ENCODE assay signal across 11 mouse cellular contexts in genomic region chr7:112208323-112209167, GRCm38 (mm10). TPM values are rescaled to one million over a fixed set of nuclear protein-coding genes. Genes with fewer than 3 reads are reported as not detected.
DNase-seq lines count a peak whose midpoint lies in the region; ATAC-seq and TF ChIP-seq lines count a peak whose summit lies in the region.
"Had no signal": no experiment of that assay in that cellular context is flagged by ENCODE, and none has a peak within 500 bp of the region (broad histone marks: within the 10 kb centered on the region; RNA-seq: fewer than 3 reads in every experiment).

No protein-coding gene starts in this region.

- WGBS in heart, embryonic 13.5 days = 47% methylated on average over 10 of the region's 10 CpGs
- WGBS in kidney, embryonic 15.5 days = 49% methylated on average over 10 of the region's 10 CpGs
- 45% methylated on average over 10 of the region's 10 CpGs for WGBS in stomach, postnatal 0 days
- WGBS in neural tube, embryonic 15.5 days = 69% methylated on average over 10 of the region's 10 CpGs

- TF ChIP-seq EP300 in stomach, postnatal 0 days (optimal IDR thresholded peaks at IDR 0.05) = no peak

- H3K9ac ChIP-seq in heart, embryonic 13.5 days = peak overlapping the region; percentile 51; the same call in 1 of the 2 replicates
- no peak overlapping the region for H3K9ac ChIP-seq in kidney, embryonic 15.5 days
- H3K9ac ChIP-seq in stomach, postnatal 0 days (ENCODE audit: low read length) = no peak overlapping the region
- no peak overlapping the region for H3K9ac ChIP-seq in neural tube, embryonic 15.5 days (replicated peaks)
- H3K9ac ChIP-seq: embryonic facial prominence, embryonic 12.5 days; lung, embryonic 14.5 days had no signal

- H3K4me2 ChIP-seq in heart, embryonic 13.5 days = no peak overlapping the region
- H3K4me2 ChIP-seq in kidney, embryonic 15.5 days = no peak overlapping the region
- H3K4me2 ChIP-seq in stomach, postnatal 0 days (replicated peaks; ENCODE audit: low read depth) = no peak overlapping the region
- H3K4me2 ChIP-seq in neural tube, embryonic 15.5 days = no peak overlapping the region
- H3K4me2 ChIP-seq: embryonic facial prominence, embryonic 12.5 days; lung, embryonic 14.5 days had no signal

- peaks cover 61% of the 10 kb centered on the region for H3K4me1 ChIP-seq in heart, embryonic 13.5 days
- peaks cover 27% of the 10 kb centered on the region for H3K4me1 ChIP-seq in kidney, embryonic 15.5 days
- H3K4me1 ChIP-seq in stomach, postnatal 0 days (replicated peaks; ENCODE audit: control insufficient read depth, insufficient read depth) = peaks cover 4% of the 10 kb centered on the region
- peaks cover 22% of the 10 kb centered on the region for H3K4me1 ChIP-seq in neural tube, embryonic 15.5 days

- ATAC-seq in heart, embryonic 13.5 days (ENCODE audit: extremely low read depth, insufficient number of reproducible peaks, low FRiP score, low TSS enrichment) = no peak
- peak; percentile 33 for ATAC-seq in activated CD4-positive, CD25-positive, alpha-beta regulatory T cell, adult 4 months
- 0 out of 2 replicates have a peak, but pooled peaks have one; percentile 9 for ATAC-seq in kidney, embryonic 15.5 days (replicated peaks; ENCODE audit: low FRiP score)
- ATAC-seq in stomach, postnatal 0 days (ENCODE audit: low FRiP score, low TSS enrichment) = peak; percentile 66
- no peak for ATAC-seq in neural tube, embryonic 15.5 days (ENCODE audit: low FRiP score)

- no peaks in the 10 kb centered on the region for H3K9me3 ChIP-seq in heart, embryonic 13.5 days
- H3K9me3 ChIP-seq in kidney, embryonic 15.5 days (replicated peaks) = no peaks in the 10 kb centered on the region
- H3K9me3 ChIP-seq in stomach, postnatal 0 days (ENCODE audit: control insufficient read depth, low read length) = no peaks in the 10 kb centered on the region
- H3K9me3 ChIP-seq in neural tube, embryonic 15.5 days (replicated peaks) = no peaks in the 10 kb centered on the region
- H3K9me3 ChIP-seq: embryonic facial prominence, embryonic 12.5 days had no signal

- no peak overlapping the region for H3K4me3 ChIP-seq in heart, embryonic 13.5 days
- H3K4me3 ChIP-seq in kidney, embryonic 15.5 days (replicated peaks) = no peak overlapping the region
- H3K4me3 ChIP-seq in stomach, postnatal 0 days (ENCODE audit: low read depth, low read length) = no peak overlapping the region
- H3K4me3 ChIP-seq in neural tube, embryonic 15.5 days (replicated peaks) = no peak overlapping the region
- H3K4me3 ChIP-seq: embryonic facial prominence, embryonic 12.5 days had no signal

- DNase-seq in heart, postnatal 36 days = no peak
- DNase-seq in stomach, postnatal 0 days (ENCODE audit: low spot score) = peak; percentile 71
- no peak for DNase-seq in adrenal gland, postnatal 14 days
- DNase-seq in adrenal gland, postnatal 36 days = no peak
- DNase-seq: lung, embryonic 14.5 days had no signal

- H3K27me3 ChIP-seq in heart, embryonic 13.5 days (replicated peaks) = no peaks in the 10 kb centered on the region
- H3K27me3 ChIP-seq in kidney, embryonic 15.5 days = no peaks in the 10 kb centered on the region
- no peaks in the 10 kb centered on the region for H3K27me3 ChIP-seq in stomach, postnatal 0 days (ENCODE audit: control insufficient read depth, insufficient read depth, low read length)
- H3K27me3 ChIP-seq in neural tube, embryonic 15.5 days (replicated peaks) = no peaks in the 10 kb centered on the region
- H3K27me3 ChIP-seq: embryonic facial prominence, embryonic 12.5 days had no signal

- peak overlapping the region; percentile 73 for H3K27ac ChIP-seq in heart, embryonic 13.5 days (replicated peaks)
- peak overlapping the region; percentile 28 for H3K27ac ChIP-seq in kidney, embryonic 15.5 days
- peak overlapping the region; percentile 78 for H3K27ac ChIP-seq in stomach, postnatal 0 days (replicated peaks)
- no peak overlapping the region for H3K27ac ChIP-seq in neural tube, embryonic 15.5 days (replicated peaks)
- H3K27ac ChIP-seq: embryonic facial prominence, embryonic 12.5 days had no signal

- no peaks in the 10 kb centered on the region for H3K36me3 ChIP-seq in heart, embryonic 13.5 days
- no peaks in the 10 kb centered on the region for H3K36me3 ChIP-seq in kidney, embryonic 15.5 days
- H3K36me3 ChIP-seq in stomach, postnatal 0 days (ENCODE audit: control insufficient read depth, insufficient read depth, low read length) = no peaks in the 10 kb centered on the region
- no peaks in the 10 kb centered on the region for H3K36me3 ChIP-seq in neural tube, embryonic 15.5 days
- H3K36me3 ChIP-seq: embryonic facial prominence, embryonic 12.5 days; G1E had no signal

- intact Hi-C loops in heart, postnatal 36 days (cut with DNase I) = no loop called here

- no peak for TF ChIP-seq CTCF in stomach, postnatal 0 days (IDR thresholded peaks at IDR 0.05; ENCODE audit: low read depth)

RNA-seq across cellular contexts. Expression of gene Mical2, which starts 17.1 kb away (rescaled TPM):
- 105 and 109 TPM in 2 replicates for polyA plus RNA-seq in heart, embryonic 13.5 days (2015; fragmentation: Nextera tagmentation; extraction: Ambion mirVana)
- 100 to 1,000 TPM in 1 of 2 experiments, 10 to 100 TPM in 1; 80.8 to 101 TPM for total RNA-seq in heart, postnatal 36 days (2021)
- 1 to 10 TPM; 1.2 to 3.0 TPM for polyA plus RNA-seq in activated CD4-positive, CD25-positive, alpha-beta regulatory T cell, adult 4 months (2017; shearing (Covaris generic))
- 7.3 and 7.5 TPM in 2 replicates for polyA plus RNA-seq in kidney, embryonic 15.5 days (2015; fragmentation: Nextera tagmentation; extraction: Ambion mirVana)
- polyA plus RNA-seq in stomach, postnatal 0 days (2015; fragmentation: Nextera tagmentation; extraction: Ambion mirVana) = 8.4 and 8.8 TPM in 2 replicates
- polyA plus RNA-seq in neural tube, embryonic 15.5 days (2015; fragmentation: Nextera tagmentation; extraction: Ambion mirVana) = 3.9 and 6.2 TPM in 2 replicates
- total RNA-seq in adrenal gland, postnatal 14 days (2021) = 16.5 TPM in 2 replicates
- total RNA-seq in adrenal gland, postnatal 36 days (2021) = 10 to 100 TPM in 1 of 2 experiments, 1 to 10 TPM in 1; 8.5 to 19.7 TPM
- polyA plus RNA-seq: G1E had no signal

RNA-seq across cellular contexts. Expression of gene Dkk3, which starts 49.7 kb away (rescaled TPM):
- 74.7 and 91.0 TPM in 2 replicates for polyA plus RNA-seq in heart, embryonic 13.5 days (2015; fragmentation: Nextera tagmentation; extraction: Ambion mirVana)
- total RNA-seq in heart, postnatal 36 days (2021) = 10 to 100 TPM; 35.5 to 43.5 TPM
- under 1 TPM; 0.42 to 0.54 TPM for polyA plus RNA-seq in activated CD4-positive, CD25-positive, alpha-beta regulatory T cell, adult 4 months (2017; shearing (Covaris generic))
- 20.0 and 25.3 TPM in 2 replicates for polyA plus RNA-seq in kidney, embryonic 15.5 days (2015; fragmentation: Nextera tagmentation; extraction: Ambion mirVana)
- 39.1 and 40.0 TPM in 2 replicates for polyA plus RNA-seq in stomach, postnatal 0 days (2015; fragmentation: Nextera tagmentation; extraction: Ambion mirVana)
- 28.9 and 32.9 TPM in 2 replicates for polyA plus RNA-seq in neural tube, embryonic 15.5 days (2015; fragmentation: Nextera tagmentation; extraction: Ambion mirVana)
- total RNA-seq in adrenal gland, postnatal 14 days (2021) = 10.3 and 13.7 TPM in 2 replicates
- 10 to 100 TPM; 15.9 to 18.9 TPM for total RNA-seq in adrenal gland, postnatal 36 days (2021)
- polyA plus RNA-seq: G1E had no signal

Comparison
In these comparisons a context has a peak if more than half of its experiments do, and no peak if none do; other contexts are left out.
1. ATAC-seq: peak in activated CD4-positive, CD25-positive, alpha-beta regulatory T cell, adult 4 months (single experiment), kidney, embryonic 15.5 days (single experiment) and stomach, postnatal 0 days (single experiment); none in heart, embryonic 13.5 days (single experiment) and neural tube, embryonic 15.5 days (single experiment).
2. RNA of gene Mical2, which starts 17.1 kb away (polyA plus RNA-seq): 105 to 109 TPM in heart, embryonic 13.5 days; 8.4 to 8.8 TPM in stomach, postnatal 0 days, 7.3 to 7.5 TPM in kidney, embryonic 15.5 days, 3.9 to 6.2 TPM in neural tube, embryonic 15.5 days and 1.2 to 3.0 TPM in activated CD4-positive, CD25-positive, alpha-beta regulatory T cell, adult 4 months; every median in the first group is over 10 times any median in the second.
3. RNA of gene Dkk3, which starts 49.7 kb away (polyA plus RNA-seq): 74.7 to 91.0 TPM in heart, embryonic 13.5 days, 39.1 to 40.0 TPM in stomach, postnatal 0 days, 28.9 to 32.9 TPM in neural tube, embryonic 15.5 days and 20.0 to 25.3 TPM in kidney, embryonic 15.5 days; 0.42 to 0.54 TPM in activated CD4-positive, CD25-positive, alpha-beta regulatory T cell, adult 4 months; every median in the first group is over 10 times any median in the second.